ENCODE assay signal across 30 mouse cellular contexts in the genomic region with DNA sequence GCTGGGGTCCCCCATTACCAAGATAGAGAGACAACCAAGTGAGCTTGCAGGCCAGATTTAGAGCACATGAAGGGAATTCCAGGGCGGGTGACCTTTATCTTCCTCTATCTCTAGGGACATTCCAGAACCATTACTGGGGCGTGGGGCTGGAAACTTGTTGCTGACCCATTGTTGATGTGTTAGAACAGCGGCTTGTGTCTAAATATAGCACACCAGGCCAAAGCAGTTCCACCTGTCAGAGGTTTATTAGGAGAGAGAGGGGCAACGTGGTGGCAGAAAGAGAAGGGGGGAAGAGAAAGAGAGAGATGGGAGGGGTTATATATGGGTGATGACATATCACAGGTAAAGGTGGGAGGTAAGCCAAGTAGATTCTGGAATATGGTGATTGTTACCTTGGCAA. TPM values are rescaled to one million over a fixed set of nuclear protein-coding genes. Genes with fewer than 3 reads are reported as not detected.
DNase-seq lines count a peak whose midpoint lies in the region; ATAC-seq and TF ChIP-seq lines count a peak whose summit lies in the region.
"Had no signal": no experiment of that assay in that cellular context is flagged by ENCODE, and none has a peak within 500 bp of the region (broad histone marks: within the 10 kb centered on the region; RNA-seq: fewer than 3 reads in every experiment).

No protein-coding gene starts in this region.

- TF ChIP-seq EP300 in heart, postnatal 0 days (IDR thresholded peaks at IDR 0.05; ENCODE audit: low read depth) = no peak
- TF ChIP-seq EP300 in heart, adult 2 months (IDR thresholded peaks at IDR 0.05; ENCODE audit: insufficient read depth, low read depth, low read length) = no peak
- no peak for TF ChIP-seq EP300 in lung, postnatal 0 days (IDR thresholded peaks at IDR 0.05)

- peak; percentile 41; the same call in 1 of the 2 replicates for ATAC-seq in heart, postnatal 0 days (ENCODE audit: insufficient read depth, low read depth)
- ATAC-seq in lung, postnatal 0 days = no peak
- ATAC-seq in CD4-positive, CD25-positive, alpha-beta regulatory T cell, adult 4 months = no peak
- ATAC-seq: forebrain, embryonic 14.5 days; hindbrain, postnatal 0 days; intestine, embryonic 15.5 days had no signal

- H3ac ChIP-seq in C2C12 (ENCODE audit: control insufficient read depth, insufficient read length, low read depth) = no peak overlapping the region

- H3K4me2 ChIP-seq in heart, postnatal 0 days (ENCODE audit: low read depth, low read length) = no peak overlapping the region
- no peak overlapping the region for H3K4me2 ChIP-seq in lung, postnatal 0 days (replicated peaks; ENCODE audit: low read depth, low read length)
- H3K4me2 ChIP-seq: embryonic facial prominence, embryonic 15.5 days; hindbrain, embryonic 13.5 days; intestine, embryonic 15.5 days; kidney, embryonic 15.5 days had no signal

- DNase-seq in heart, embryonic 10.5 days (ENCODE audit: low spot score) = no peak
- no peak for DNase-seq in heart, postnatal 14 days
- DNase-seq in heart, postnatal 0 days (ENCODE audit: low spot score) = no peak
- no peak for DNase-seq in heart, adult 2 months
- DNase-seq in ZHBTc4 (ENCODE audit: low read depth, low spot score) = peak; percentile 48
- DNase-seq in lung, postnatal 0 days (ENCODE audit: low spot score) = no peak
- DNase-seq: adrenal gland, postnatal 10 days; cerebellum, adult 11 months; cerebellum, adult 8-10 months; cerebellum, postnatal 14 days; embryo, embryonic 11 days; gastrocnemius, postnatal 36 days; heart, adult 18-20 months; kidney, adult 2 months had no signal

- H3K4me1 ChIP-seq in heart, embryonic 10.5 days = peaks cover 16% of the 10 kb centered on the region
- no peaks in the 10 kb centered on the region for H3K4me1 ChIP-seq in heart, postnatal 0 days (ENCODE audit: control insufficient read depth, insufficient read depth)
- no peaks in the 10 kb centered on the region for H3K4me1 ChIP-seq in heart, adult 2 months (ENCODE audit: control insufficient read depth, insufficient read depth, low read length)
- H3K4me1 ChIP-seq in lung, postnatal 0 days (ENCODE audit: insufficient read depth, low read depth, low read length) = no peaks in the 10 kb centered on the region
- H3K4me1 ChIP-seq: embryonic facial prominence, embryonic 15.5 days; forebrain, embryonic 10.5 days; hindbrain, embryonic 13.5 days; intestine, embryonic 15.5 days; kidney, embryonic 15.5 days had no signal

- H3K4me3 ChIP-seq in heart, embryonic 10.5 days = no peak overlapping the region
- no peak overlapping the region for H3K4me3 ChIP-seq in heart, postnatal 0 days (ENCODE audit: low read depth, low read length)
- H3K4me3 ChIP-seq in heart, adult 2 months = no peak overlapping the region
- no peak overlapping the region for H3K4me3 ChIP-seq in C2C12 (ENCODE audit: insufficient read depth, poor library complexity, severe bottlenecking)
- H3K4me3 ChIP-seq in lung, postnatal 0 days (ENCODE audit: low read depth, low read length) = no peak overlapping the region
- H3K4me3 ChIP-seq: embryonic facial prominence, embryonic 15.5 days; erythroblast, embryonic 14.5 days; forebrain, embryonic 10.5 days; hindbrain, embryonic 13.5 days; intestine, embryonic 15.5 days; kidney, embryonic 15.5 days had no signal

- no peaks in the 10 kb centered on the region for H3K36me3 ChIP-seq in heart, embryonic 10.5 days
- no peaks in the 10 kb centered on the region for H3K36me3 ChIP-seq in heart, postnatal 0 days (replicated peaks; ENCODE audit: control insufficient read depth, insufficient read depth, low read length)
- no peaks in the 10 kb centered on the region for H3K36me3 ChIP-seq in heart, adult 2 months (ENCODE audit: control insufficient read depth, insufficient read depth, low read length)
- H3K36me3 ChIP-seq in C2C12 (ENCODE audit: control insufficient read depth, insufficient read depth) = no peaks in the 10 kb centered on the region
- H3K36me3 ChIP-seq in lung, postnatal 0 days (ENCODE audit: insufficient read depth, low read length) = no peaks in the 10 kb centered on the region
- H3K36me3 ChIP-seq: embryonic facial prominence, embryonic 15.5 days; forebrain, embryonic 10.5 days; G1E; hindbrain, embryonic 13.5 days; intestine, embryonic 15.5 days; kidney, embryonic 15.5 days had no signal

- intact Hi-C loops in heart, postnatal 14 days (cut with DNase I) = no loop called here
- intact Hi-C loops in heart, adult 2 months (cut with DNase I) = no loop called here

- H3K79me3 ChIP-seq in C2C12 (ENCODE audit: low read depth) = no peaks in the 10 kb centered on the region

- no peak for TF ChIP-seq POLR2A in heart, adult 2 months (IDR thresholded peaks at IDR 0.05; ENCODE audit: insufficient read depth, low read depth, low read length)

- no peak overlapping the region for H3K9ac ChIP-seq in heart, postnatal 0 days (replicated peaks; ENCODE audit: low read depth, low read length)
- H3K9ac ChIP-seq in heart, adult 2 months (ENCODE audit: low read depth, low read length) = no peak overlapping the region
- no peak overlapping the region for H3K9ac ChIP-seq in lung, postnatal 0 days (replicated peaks; ENCODE audit: low read depth)
- H3K9ac ChIP-seq: embryonic facial prominence, embryonic 15.5 days; hindbrain, embryonic 13.5 days; intestine, embryonic 15.5 days; kidney, embryonic 15.5 days had no signal

- H3K9me3 ChIP-seq in heart, embryonic 10.5 days = no peaks in the 10 kb centered on the region
- no peaks in the 10 kb centered on the region for H3K9me3 ChIP-seq in heart, postnatal 0 days (replicated peaks; ENCODE audit: control insufficient read depth, low read length)
- H3K9me3 ChIP-seq in lung, postnatal 0 days (ENCODE audit: low read length) = no peaks in the 10 kb centered on the region
- H3K9me3 ChIP-seq: embryonic facial prominence, embryonic 15.5 days; forebrain, embryonic 10.5 days; G1E; hindbrain, embryonic 13.5 days; intestine, embryonic 15.5 days; kidney, embryonic 15.5 days had no signal

- no peaks in the 10 kb centered on the region for H3K79me2 ChIP-seq in heart, adult 2 months (replicated peaks; ENCODE audit: control insufficient read depth, insufficient read depth, low read length)
- H3K79me2 ChIP-seq in C2C12 (ENCODE audit: control insufficient read depth, insufficient read depth) = no peaks in the 10 kb centered on the region

- no peak for TF ChIP-seq CTCF in heart, postnatal 0 days (IDR thresholded peaks at IDR 0.05; ENCODE audit: low read depth)
- no peak for TF ChIP-seq CTCF in heart, adult 2 months (IDR thresholded peaks at IDR 0.05)
- TF ChIP-seq CTCF in C2C12 (IDR thresholded peaks at IDR 0.05; ENCODE audit: control insufficient read depth, insufficient read depth, insufficient read length) = no peak
- no peak for TF ChIP-seq CTCF in lung, postnatal 0 days (IDR thresholded peaks at IDR 0.05)

- no peaks in the 10 kb centered on the region for H3K27me3 ChIP-seq in heart, embryonic 10.5 days (ENCODE audit: insufficient read depth, poor library complexity, severe bottlenecking)
- H3K27me3 ChIP-seq in heart, postnatal 0 days (ENCODE audit: control insufficient read depth, insufficient read depth, low read length) = no peaks in the 10 kb centered on the region
- H3K27me3 ChIP-seq in heart, adult 2 months (ENCODE audit: control insufficient read depth, insufficient read depth, low read length) = no peaks in the 10 kb centered on the region
- H3K27me3 ChIP-seq in C2C12 (ENCODE audit: control insufficient read depth, insufficient read depth, insufficient read length) = no peaks in the 10 kb centered on the region
- H3K27me3 ChIP-seq in lung, postnatal 0 days (replicated peaks; ENCODE audit: insufficient read depth, low read length) = no peaks in the 10 kb centered on the region
- H3K27me3 ChIP-seq: embryonic facial prominence, embryonic 15.5 days; hindbrain, embryonic 13.5 days; intestine, embryonic 15.5 days; kidney, embryonic 15.5 days had no signal

- H3K27ac ChIP-seq in heart, embryonic 10.5 days = peak overlapping the region; percentile 7; the same call in 1 of the 2 replicates
- no peak overlapping the region for H3K27ac ChIP-seq in heart, postnatal 0 days (ENCODE audit: low read depth)
- H3K27ac ChIP-seq in heart, adult 2 months = no peak overlapping the region
- H3K27ac ChIP-seq in lung, postnatal 0 days (ENCODE audit: low read length) = no peak overlapping the region
- H3K27ac ChIP-seq: embryonic facial prominence, embryonic 15.5 days; forebrain, embryonic 10.5 days; hindbrain, embryonic 13.5 days; hindbrain, postnatal 0 days; intestine, embryonic 15.5 days; kidney, embryonic 15.5 days had no signal

- 15% methylated on average over 4 of the region's 4 CpGs for WGBS in heart, embryonic 10.5 days
- 7% methylated on average over 4 of the region's 4 CpGs for WGBS in heart, postnatal 0 days
- WGBS in heart, adult 2 months = 10% methylated on average over 4 of the region's 4 CpGs
- 30% methylated on average over 4 of the region's 4 CpGs for WGBS in lung, postnatal 0 days

TF ChIP-seq in C2C12, 6 proteins besides CTCF, POLR2A, EP300 and RAD21 (continues in another document):
- no peak for TF ChIP-seq CEBPB (IDR thresholded peaks at IDR 0.05; ENCODE audit: low read depth)
- TF ChIP-seq FOSL1 (IDR thresholded peaks at IDR 0.05; ENCODE audit: insufficient read depth, low read length, poor library complexity, severe bottlenecking) = no peak
- no peak for TF ChIP-seq USF1 (IDR thresholded peaks at IDR 0.05; ENCODE audit: low read depth)
- no peak for TF ChIP-seq MAX (IDR thresholded peaks at IDR 0.05)

RNA-seq across cellular contexts. Expression of gene 1700029F12Rik, which starts 12.3 kb away (rescaled TPM):
- polyA plus RNA-seq in heart, embryonic 10.5 days (2016; fragmentation: Nextera tagmentation; extraction: Ambion mirVana) = not detected in 2 replicates
- not detected for total RNA-seq in heart, postnatal 14 days (2021)
- not detected in 2 replicates for total RNA-seq in heart, postnatal 0 days (2014; rRNA removed; ENCODE audit: low replicate concordance)
- polyA plus RNA-seq in heart, postnatal 0 days (2015; fragmentation: Nextera tagmentation; extraction: Ambion mirVana) = not detected in 2 replicates
- total RNA-seq in heart, adult 2 months (2021) = not detected
- polyA plus RNA-seq in heart, adult 2 months (2012; rRNA removed) = 0.78 and 0.82 TPM in 2 replicates
- not detected for polyA plus RNA-seq in C2C12 (2012; fragmentation: generic; extraction: Trizol)
- not detected in 2 replicates for polyA plus RNA-seq in lung, postnatal 0 days (2015; fragmentation: Nextera tagmentation; extraction: Ambion mirVana)
- not detected for polyA plus RNA-seq in CD4-positive, CD25-positive, alpha-beta regulatory T cell, adult 4 months (2017; shearing (Covaris generic))
- total RNA-seq: adrenal gland, postnatal 10 days; common myeloid progenitor, adult 5-6 weeks; G1E; gastrocnemius, adult 8-10 months; gastrocnemius, postnatal 36 days; heart, adult 18-20 months; hematopoietic stem cell, adult 5-6 weeks; hindbrain, postnatal 0 days had no signal
- polyA plus RNA-seq: brain, embryonic 14.5 days; embryonic facial prominence, embryonic 11.5 days; embryonic facial prominence, embryonic 15.5 days; erythroblast, embryonic 14.5 days; forebrain, embryonic 10.5 days; forebrain, embryonic 14.5 days; G1E; hindbrain, embryonic 13.5 days; hindbrain, postnatal 0 days; intestine, embryonic 15.5 days; kidney, embryonic 15.5 days had no signal

RNA-seq across cellular contexts. Expression of gene Fam169a, which starts 45.2 kb away (rescaled TPM):
- 12.7 and 16.3 TPM in 2 replicates for polyA plus RNA-seq in heart, embryonic 10.5 days (2016; fragmentation: Nextera tagmentation; extraction: Ambion mirVana)
- total RNA-seq in heart, postnatal 14 days (2021) = under 1 TPM; 0.24 to 0.29 TPM
- total RNA-seq in heart, postnatal 0 days (2014; rRNA removed; ENCODE audit: low replicate concordance) = 2.3 and 3.1 TPM in 2 replicates
- polyA plus RNA-seq in heart, postnatal 0 days (2015; fragmentation: Nextera tagmentation; extraction: Ambion mirVana) = 1.4 and 2.0 TPM in 2 replicates
- total RNA-seq in heart, adult 2 months (2021) = under 1 TPM; 0.42 to 0.50 TPM
- 0.12 and 0.26 TPM in 2 replicates for polyA plus RNA-seq in heart, adult 2 months (2012; rRNA removed)
- polyA plus RNA-seq in C2C12 (2012; fragmentation: generic; extraction: Trizol) = 0.09 TPM
- 0.21 and 0.24 TPM in 2 replicates for polyA plus RNA-seq in lung, postnatal 0 days (2015; fragmentation: Nextera tagmentation; extraction: Ambion mirVana)
- polyA plus RNA-seq in CD4-positive, CD25-positive, alpha-beta regulatory T cell, adult 4 months (2017; shearing (Covaris generic)) = under 1 TPM; 0.66 to 0.69 TPM
- total RNA-seq: gastrocnemius, postnatal 36 days had no signal
- polyA plus RNA-seq: G1E had no signal
